Mouse (Mus musculus) erythroblast, embryonic 14.5 days (primary cell): ENCODE data around the gene Gadd45g.

ENCODE experiments used
- GATA1 ChIP-seq: IDR thresholded peaks from 2 replicates; pipeline ENCODE4 v1.6.1; 2012; ENCODE audit warnings: low read length, inconsistent platforms, mixed read lengths
- TAL1 ChIP-seq: IDR thresholded peaks from 3 replicates; pipeline ENCODE4 v1.6.1; 2012; ENCODE audit warnings: low read length, inconsistent platforms, mixed read lengths

DNA sequence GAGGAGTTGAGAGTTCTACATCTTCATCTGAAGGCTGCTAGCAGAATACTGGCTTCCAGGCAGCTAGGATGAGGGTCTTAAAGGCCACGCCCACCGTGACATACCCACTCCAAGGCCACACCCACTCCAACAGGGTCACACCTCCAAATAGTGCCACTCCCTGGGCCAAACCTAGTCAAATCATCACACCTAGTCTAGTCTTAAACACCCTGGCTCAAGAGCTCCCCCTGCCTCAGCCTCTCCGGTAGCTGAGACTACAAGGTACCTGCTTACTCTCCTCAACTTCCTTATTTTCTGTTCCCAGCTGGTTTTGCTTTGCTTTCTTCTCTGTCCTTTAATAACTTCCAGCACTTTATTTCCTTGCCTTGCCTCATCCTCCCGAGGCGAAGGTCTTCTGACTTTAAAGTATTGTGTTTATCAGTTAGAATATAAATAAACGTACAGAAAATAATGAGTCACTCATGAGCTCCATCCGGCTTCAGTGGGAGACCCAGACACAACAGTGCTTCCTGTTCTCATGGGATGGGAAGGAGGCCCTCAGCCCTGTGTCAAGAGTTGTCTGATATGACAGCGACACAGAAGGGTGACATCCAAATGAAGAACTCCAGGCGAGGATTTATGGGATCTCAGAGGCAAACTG lies 30.5 kb upstream of the Gadd45g start:
- TF ChIP-seq GATA1 (no peak), TAL1 (no peak)
